Mouse (Mus musculus): ENCODE results near the gene Pprc1.

Pprc1 gene

GRCm38 (mm10) chr19:46033911-46034310, 10.8 kb upstream of the Pprc1 start:
- DNase-seq (ENCODE audit: low spot score in 2 of 2): no peak

DNA sequence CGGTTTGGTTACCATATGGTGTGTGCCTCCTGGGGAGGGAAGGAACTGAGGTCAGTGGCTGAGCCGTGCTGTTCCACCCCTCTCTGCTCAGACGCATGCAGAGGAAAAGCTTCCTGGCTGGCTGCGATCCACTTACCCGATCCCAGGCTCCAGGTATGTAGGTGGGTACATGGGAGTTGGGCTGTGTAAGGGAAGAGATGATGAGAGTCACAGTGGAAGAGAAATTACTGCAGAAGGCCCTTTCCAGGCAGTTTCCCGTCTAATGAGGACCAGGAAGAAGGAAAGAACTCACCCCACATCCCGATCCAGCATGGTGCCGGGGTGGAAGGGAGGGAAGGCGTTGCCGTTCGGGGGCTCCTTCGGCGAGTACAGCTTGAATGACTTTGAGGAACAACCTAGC, 8.7 kb upstream of the Pprc1 start:
- DNase-seq (ENCODE audit: low spot score in 2 of 2): no peak

GRCm38 (mm10) chr19:46036477-46037242, 8.0 kb upstream of the Pprc1 start:
- no peak for DNase-seq (ENCODE audit: low spot score in 2 of 2)

DNA sequence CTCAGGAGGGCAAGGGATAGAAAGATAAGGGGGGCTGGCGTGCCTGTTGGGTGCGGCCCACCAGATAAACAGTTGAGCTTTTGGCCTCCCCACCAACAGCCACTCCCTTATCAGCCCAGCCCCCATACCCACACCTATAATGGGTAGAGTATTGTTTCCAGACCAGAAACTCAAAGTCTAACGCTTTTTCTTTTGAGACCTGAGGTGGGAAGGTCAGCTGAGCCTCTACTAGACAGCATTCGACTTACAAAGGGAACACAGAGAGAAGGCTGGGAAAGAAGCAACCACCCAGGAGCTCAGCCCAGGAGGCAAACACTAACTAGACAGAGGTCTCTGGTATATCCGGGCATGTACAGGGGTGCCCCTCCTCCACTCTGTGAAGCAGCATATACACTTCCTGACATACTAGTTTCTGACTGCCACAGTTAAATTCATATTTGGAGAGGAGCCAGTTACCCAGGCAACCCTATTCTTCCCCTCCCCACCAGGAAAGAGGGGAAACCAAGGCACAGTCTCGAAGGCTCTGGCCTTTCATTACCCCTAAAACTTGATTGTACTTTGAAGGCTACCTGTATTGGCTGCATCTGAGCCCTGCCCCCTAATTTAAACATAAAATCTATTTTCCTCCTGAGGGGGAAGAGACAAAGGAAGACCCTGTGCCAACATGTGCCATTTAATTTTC, 7.3 kb upstream of the Pprc1 start:
- DNase-seq (ENCODE audit: low spot score in 2 of 2): no peak

DNA sequence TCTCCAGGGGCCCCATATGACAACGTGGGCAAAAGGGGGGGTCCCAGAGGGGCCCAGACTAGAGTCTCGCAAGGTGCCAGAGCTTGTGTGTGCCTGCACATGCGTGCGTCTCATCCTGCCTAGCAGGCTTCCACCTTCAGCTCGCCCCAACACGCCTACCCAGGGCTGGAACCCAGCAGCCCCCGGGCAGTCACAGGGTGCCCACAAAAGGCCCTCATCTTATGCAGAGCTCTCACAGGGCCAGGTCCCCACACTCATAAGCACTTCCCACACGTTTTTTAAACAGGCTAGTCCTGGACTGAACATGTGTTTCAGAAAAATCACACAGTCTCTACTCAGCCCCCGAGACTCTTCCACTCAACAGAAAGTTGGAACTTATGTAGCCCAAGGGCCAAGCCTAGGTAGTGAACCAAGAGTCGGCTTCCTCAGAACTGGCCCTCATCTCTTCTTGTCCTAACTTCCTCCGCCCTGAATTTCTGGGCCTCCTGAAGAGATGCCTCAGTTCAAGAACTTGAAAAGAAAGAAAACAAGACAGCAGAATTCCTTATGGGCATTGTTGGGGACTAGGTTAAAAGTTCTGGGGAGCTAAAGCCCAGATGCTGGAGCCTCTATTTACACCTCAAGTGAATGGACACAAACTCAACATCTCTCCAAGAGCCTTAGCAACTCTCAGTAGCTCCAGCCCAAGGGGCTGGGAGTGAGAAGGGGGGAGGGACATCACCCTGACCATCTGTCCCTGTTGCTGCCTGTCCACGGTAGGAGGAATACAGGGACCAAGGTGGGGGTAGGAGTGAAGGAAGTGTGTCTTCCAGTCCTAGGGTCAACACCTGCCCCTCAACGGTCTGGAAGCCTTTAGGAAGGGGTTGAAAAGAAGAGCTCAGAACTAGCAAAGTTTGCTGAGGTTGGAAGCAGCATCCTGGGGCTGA, 6.5 kb upstream of the Pprc1 start:
- no peak for DNase-seq (ENCODE audit: low spot score in 2 of 2)

DNA sequence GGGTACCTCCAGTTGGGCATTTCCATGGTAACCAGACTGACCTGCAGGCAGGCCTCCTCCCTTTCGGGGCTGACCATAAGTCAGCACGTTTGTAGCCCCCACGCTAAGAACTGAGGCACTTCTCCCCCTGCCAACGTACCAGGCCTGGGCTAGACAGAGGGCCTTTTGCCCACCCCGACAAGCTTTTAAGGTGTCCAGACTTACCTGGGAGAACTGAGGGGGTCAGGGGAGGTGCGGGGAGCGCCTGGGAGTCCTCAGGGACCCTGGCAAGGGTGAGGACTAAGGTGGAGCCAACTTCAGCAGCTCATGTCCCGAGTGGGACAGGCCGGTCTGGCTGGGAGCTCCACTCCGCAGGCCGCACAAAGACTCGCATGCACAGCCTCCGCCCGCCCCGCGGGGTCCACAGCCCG, 5.8 kb upstream of the Pprc1 start:
- no peak for DNase-seq (ENCODE audit: low spot score in 2 of 2)

DNA sequence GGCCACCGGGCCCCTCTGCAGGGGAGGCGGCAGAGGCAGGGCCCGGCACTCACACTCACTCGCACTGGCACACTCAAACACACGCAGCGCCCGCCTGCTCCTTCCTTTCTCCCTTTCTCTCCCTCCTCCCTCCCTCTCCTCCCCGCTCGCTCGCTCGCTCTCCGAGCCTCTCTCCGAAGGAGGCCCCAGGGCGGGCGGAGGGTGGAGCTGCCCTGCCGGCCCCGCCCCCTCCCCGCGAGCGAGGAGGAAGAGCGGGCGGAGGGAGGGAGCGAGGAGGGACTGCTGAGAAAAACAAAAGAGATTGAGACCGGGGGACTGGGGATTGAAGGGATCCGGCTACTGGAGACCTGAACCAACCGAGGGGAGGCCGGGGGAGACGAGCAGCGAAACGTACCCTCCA, 5.2 kb upstream of the Pprc1 start:
- peak; percentile 79 to 84 for DNase-seq (ENCODE audit: low spot score in 2 of 2)

GRCm38 (mm10) chr19:46040149-46040902, 4.4 kb upstream of the Pprc1 start:
- DNase-seq (ENCODE audit: low spot score in 2 of 2): no peak

GRCm38 (mm10) chr19:46041299-46041932, 3.3 kb upstream of the Pprc1 start:
- DNase-seq (ENCODE audit: low spot score in 2 of 2): no peak

- DNase-seq (ENCODE audit: low spot score in 2 of 2): peak; percentile 78 to 83
Measured at GRCm38 (mm10) chr19:46041933-46042475, 2.7 kb upstream of the Pprc1 start.

- peak; percentile 55 to 63 for DNase-seq (ENCODE audit: low spot score in 2 of 2)
Measured at GRCm38 (mm10) chr19:46042476-46043011, 2.1 kb upstream of the Pprc1 start.

DNA sequence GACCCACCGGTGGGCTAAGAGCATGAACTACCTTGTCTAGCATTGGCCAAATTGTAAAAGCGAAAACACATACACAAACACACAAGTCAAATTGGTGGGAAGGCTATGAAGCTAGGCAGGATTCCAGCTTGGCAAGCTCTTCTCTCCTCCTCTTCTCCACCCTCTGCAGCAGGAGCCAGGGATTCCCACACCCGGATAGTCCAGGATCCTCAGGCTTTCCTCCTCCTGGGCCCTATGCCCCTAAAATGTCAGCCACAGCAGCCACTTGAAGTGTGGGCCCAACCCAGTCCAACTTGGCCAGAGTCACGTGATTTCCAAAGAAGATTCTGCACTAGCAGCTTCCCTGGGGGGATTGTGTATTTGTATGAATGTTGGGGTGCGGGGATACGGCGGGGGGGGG, 1.3 kb upstream of the Pprc1 start:
- no peak for DNase-seq (ENCODE audit: low spot score in 2 of 2)

GRCm38 (mm10) chr19:46044993-46045695, 458 bp downstream of the Pprc1 start, which contains the start of gene Ldb1:
Ldb1 (minus strand) TSS chr19:46045214.
- peak; percentile 81 to 84 for DNase-seq (ENCODE audit: low spot score in 2 of 2)

GRCm38 (mm10) chr19:46045696-46046311, 1.1 kb downstream of the Pprc1 start:
- peak; percentile 66 to 70 for DNase-seq (ENCODE audit: low spot score in 2 of 2)

DNA sequence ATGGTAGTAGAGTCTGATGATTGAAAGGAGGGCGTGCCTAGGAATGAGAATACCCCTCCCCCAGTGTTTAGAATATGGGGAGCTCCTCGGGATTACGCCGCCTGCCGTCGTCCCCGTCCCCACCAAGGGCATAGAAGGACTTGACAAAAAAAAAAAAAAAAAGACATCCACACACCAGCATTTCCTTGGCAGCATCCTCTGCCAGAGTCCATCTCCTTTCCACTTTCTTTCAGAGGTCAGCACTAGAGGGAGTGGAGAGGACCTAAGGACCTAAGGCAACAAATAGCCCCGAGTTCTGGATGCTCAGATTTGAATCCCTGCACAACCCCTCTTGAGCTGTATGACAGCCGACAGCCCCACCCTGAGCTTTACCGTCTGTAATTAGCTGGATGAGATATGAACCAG, 1.9 kb downstream of the Pprc1 start:
- no peak for DNase-seq (ENCODE audit: low spot score in 2 of 2)

GRCm38 (mm10) chr19:46047426-46047825, 2.7 kb downstream of the Pprc1 start:
- DNase-seq (ENCODE audit: low spot score in 2 of 2): no peak

GRCm38 (mm10) chr19:46049129-46049528, 4.4 kb downstream of the Pprc1 start:
- DNase-seq (ENCODE audit: low spot score in 2 of 2): no peak

- DNase-seq (ENCODE audit: low spot score in 2 of 2): no peak
Measured at GRCm38 (mm10) chr19:46050462-46050861, 5.8 kb downstream of the Pprc1 start.

DNA sequence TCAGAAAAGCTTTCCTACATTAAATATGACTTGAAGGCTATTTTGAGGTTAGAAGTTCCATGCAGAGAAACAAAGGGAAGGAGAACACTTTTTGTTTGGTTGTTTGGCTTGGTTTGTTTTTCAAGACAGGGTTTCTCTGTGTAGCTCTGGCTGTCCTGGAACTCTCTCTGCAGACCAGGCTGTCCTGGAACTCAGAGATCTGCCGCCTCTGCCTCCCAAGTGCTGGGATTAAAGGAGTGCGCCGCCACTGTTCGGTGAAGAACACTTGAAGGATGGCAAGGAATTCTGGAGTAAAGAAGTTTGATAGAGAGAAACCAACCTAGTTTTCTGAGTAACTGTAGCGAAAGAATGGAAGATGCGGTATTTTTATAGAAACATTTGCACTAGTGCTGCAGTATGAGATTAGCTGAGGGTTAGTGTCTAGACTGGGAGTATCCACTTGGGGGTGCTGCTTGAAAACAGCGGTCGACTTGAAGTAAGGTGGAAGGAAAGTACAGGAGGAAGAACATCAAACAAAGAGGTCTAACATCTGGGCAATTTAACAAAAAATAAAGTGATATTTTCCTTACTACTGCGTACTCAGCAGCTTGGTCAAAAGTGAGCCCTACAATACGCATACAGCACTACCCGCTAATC, 11.2 kb downstream of the Pprc1 start:
- DNase-seq (ENCODE audit: low spot score in 2 of 2): peak in 1 of 2 experiments; percentile 50
